Mouse (Mus musculus) retina, adult 2 months (tissue): ENCODE measurements at regions not wholly inside any gene's neighbourhood (a gene's known extent, or its start where the extent isn't known, plus 50 kb on each side); places are given as distances from the start of the nearest gene placed in this dataset.
"Not testable (repeated sequence)": the region's sequence is repeated elsewhere in the genome, so short reads cannot be mapped to it uniquely, and the experiment has no call there.

Source experiments
- DNase-seq: peaks from one replicate; pipeline ENCODE4 v3.0.0-alpha.2; 2012; ENCODE audit warnings: low read depth, low spot score

DNA sequence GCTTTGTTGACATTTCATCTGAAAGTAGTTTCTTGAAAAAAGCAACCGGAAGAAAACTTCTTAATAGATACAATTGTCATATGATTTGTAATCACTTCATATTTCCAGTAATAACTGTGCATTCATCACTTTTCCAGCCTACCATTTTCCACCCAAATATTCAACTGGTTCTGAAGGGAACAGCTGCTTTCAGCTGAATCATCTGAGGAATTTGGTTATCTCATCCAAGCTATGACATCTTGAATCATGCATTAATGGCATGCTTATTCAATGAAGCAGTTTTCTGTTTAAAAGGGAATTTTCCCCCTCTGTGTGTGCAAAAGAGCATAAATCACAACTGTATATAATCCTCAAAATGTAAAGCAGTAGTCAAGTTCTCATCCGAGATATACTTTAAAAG lies 97.2 kb upstream of the Cdk6 start:
- DNase-seq: not testable (repeated sequence)

DNA sequence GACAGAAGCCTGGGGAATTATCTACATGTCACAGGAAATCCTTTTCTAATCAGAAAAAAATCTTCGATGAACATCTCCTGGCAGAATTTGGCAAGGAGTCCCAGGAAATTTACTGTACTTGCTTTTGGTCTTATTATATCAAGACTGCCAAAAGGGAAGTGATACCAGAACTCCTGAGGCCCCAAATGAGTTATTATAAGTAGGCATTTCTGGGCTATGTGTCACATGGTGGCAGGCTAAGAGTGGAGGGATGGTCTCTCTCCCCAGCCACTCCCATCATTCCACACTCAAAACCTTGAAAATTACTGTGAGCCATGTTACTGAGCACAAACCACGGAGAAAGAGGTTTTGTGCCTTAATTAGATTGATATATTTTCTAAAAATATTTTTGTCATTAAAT lies 94.0 kb upstream of the Cdk6 start:
- no peak for DNase-seq

DNA sequence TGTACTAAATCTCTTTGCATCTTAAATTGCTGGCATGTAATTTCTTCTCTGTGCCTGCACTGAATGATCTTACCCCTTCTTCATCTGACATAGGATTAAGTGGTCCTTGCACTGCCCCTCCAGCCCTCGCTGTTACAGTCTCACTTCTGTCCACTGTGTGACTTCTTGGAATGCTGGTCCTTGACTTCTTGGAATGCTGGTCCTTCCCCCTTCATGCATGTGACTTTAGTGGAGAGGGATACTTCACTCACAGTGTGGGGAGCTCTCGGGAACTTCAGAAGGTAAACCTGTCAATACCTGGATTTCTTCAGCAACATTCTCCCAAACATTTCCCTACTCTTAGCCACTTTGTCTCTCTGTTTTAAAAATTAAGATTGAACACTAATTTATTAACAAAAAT lies 91.0 kb upstream of the Cdk6 start:
- no peak for DNase-seq

- no peak for DNase-seq
Observed at GRCm38 (mm10) chr5:3260289-3260688, 81.0 kb upstream of the Cdk6 start.

DNA sequence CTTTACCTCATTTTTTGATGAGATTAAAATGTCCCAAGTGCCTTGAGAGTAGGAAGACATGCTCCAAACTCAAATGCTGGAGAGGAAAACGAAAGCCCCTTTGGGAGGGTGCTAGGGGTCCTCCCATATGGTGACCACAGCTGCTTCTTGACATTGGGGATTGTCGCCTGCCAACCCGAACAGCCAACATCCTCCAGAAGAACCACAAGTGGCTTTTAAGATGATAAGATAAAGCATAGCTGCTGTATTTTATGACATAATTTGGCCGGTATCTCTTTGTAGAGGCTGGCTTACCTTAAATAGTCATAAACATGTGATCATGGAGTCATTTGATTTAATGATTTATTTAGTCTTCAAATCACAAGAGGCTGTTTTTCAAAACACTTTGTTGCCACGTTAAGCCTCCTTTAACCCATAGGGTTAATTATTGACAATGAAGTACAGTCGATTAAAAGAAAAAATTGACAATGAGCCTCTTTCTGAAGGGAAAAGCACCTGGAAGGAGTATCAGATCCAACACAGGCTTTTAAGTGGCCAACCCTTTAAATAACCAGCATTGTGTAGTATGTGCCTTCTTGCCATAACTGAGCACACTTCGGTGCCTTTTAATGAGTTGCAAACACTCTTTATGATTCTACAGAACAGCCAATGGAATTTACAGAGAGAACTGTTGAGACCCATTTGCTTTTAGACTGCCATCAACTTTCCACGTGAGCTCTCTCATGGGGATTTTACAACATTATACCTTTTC lies 76.1 kb upstream of the Cdk6 start:
- DNase-seq: not testable (repeated sequence)

DNA sequence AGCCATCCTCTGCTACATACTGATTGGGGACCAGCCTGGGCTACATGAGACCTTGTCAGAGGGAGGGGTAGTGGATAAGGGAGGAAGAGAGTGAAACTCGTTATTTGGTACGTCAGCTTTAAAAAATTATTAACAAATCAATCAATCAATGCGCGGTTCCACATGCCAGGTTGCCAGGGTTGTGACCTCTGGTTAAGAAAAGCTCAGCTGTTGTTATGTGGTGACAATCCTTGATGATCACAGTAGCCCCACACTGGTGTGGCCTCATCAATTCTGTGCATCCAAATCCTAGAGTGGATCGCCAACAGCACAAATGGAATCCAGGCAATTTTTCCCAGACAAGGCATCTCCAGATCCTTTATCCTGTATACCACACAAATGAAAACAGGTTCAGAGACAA lies 74.3 kb upstream of the Cdk6 start:
- no peak for DNase-seq

- DNase-seq: no peak
Observed at GRCm38 (mm10) chr5:3269760-3270159, 71.5 kb upstream of the Cdk6 start.

- not testable (repeated sequence) for DNase-seq
Observed at GRCm38 (mm10) chr5:3273140-3273539, 68.1 kb upstream of the Cdk6 start.

- DNase-seq: not testable (repeated sequence)
Observed at GRCm38 (mm10) chr5:3277241-3277640, 64.0 kb upstream of the Cdk6 start.

DNA sequence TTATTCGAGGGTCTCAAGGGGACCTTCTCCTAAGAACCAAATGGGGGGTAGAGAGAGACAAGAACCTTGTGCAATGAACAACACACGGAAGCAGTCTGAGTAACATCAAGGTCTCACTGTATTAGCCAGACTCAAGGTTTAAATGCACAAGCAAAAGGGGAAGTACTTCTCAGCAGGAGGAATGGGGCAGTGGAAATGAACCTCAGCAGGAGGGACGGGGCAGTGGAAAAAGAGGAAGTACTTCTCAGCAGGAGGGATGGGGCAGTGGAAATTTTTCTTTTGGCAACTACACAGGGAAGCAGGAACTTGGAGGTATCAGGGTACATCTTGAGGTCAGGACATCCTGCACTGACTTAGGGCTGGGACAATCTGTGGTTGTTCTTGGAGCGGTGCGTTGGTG lies 62.3 kb upstream of the Cdk6 start:
- not testable (repeated sequence) for DNase-seq

- DNase-seq: not testable (repeated sequence)
Observed at GRCm38 (mm10) chr5:3281911-3282506, 59.3 kb upstream of the Cdk6 start.

- DNase-seq: no peak
Observed at GRCm38 (mm10) chr5:3283083-3283482, 58.2 kb upstream of the Cdk6 start.

GRCm38 (mm10) chr5:3284335-3284734 lies 57.0 kb upstream of the Cdk6 start:
- DNase-seq: not testable (repeated sequence)

DNA sequence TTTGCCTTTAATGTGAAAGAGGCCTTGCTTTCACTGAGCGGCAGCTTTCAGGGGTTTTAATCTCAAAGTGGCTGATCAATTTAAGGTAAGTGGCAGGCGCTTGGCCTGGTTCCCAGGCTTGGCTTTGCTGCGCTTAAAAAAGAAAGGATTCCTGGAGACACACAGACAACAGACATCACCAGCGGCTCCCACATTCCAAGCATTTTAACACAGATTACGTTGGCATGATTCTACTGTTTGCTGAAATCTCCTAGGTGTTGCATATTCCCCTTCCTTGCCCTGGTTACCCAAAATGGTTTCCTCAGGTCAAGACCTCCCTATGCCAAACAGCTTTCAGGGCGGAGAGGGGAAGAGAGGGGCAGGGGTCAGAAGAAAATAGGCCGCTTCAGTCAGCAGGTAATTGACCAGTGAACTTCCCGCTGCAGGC lies 51.3 kb upstream of the Cdk6 start:
- DNase-seq: not testable (repeated sequence)
